Mouse (Mus musculus): Measurements from ENCODE around the gene Cfap77.

GRCm38 (mm10) chr2:28919001-28919400 is 135.9 kb downstream of the Cfap77 start:
- TF ChIP-seq E2F4 (IDR thresholded peaks at IDR 0.05; ENCODE audit: insufficient read depth) (no peak), MYOD1 (IDR thresholded peaks at IDR 0.05; ENCODE audit: control insufficient read depth in 1 of 3, insufficient read length in 2 of 3, low read depth in 2 of 3) (no peak)
